Mouse (Mus musculus) stomach, postnatal 0 days (tissue): ENCODE data around the gene Rbks.

Experiments used
- CTCF ChIP-seq: IDR thresholded peaks from 2 replicates; pipeline ENCODE4 v1.5.1; 2016; ENCODE audit warnings: antibody characterized with exemption, low read depth, mild to moderate bottlenecking, moderate library complexity
- EP300 ChIP-seq: optimal IDR thresholded peaks from 2 replicates; pipeline ENCODE3; 2016; ENCODE audit warnings: antibody characterized with exemption

DNA sequence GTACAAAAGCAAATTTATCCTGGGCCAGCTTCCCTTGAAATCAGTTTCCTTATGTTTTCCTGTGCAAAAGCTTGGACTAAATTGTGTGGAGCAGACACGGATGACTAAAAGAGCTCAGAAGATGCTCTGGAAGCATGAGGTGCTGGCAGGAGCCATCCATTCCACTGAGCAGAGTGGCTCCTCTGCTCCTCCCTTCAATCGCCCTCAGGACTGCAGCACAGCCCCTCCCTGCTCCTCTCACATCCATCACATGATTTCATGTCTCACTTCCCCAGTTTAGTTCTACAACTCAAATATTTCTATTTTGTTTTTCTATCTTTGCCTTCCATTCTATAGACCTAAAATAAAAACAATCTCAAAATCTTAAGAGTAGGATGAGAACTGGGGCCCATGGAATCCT lies 26.3 kb downstream of the Rbks start:
- no peak for TF ChIP-seq CTCF
- no peak for TF ChIP-seq EP300
